Mouse (Mus musculus): Measurements from ENCODE around the gene Kbtbd6.

DNA sequence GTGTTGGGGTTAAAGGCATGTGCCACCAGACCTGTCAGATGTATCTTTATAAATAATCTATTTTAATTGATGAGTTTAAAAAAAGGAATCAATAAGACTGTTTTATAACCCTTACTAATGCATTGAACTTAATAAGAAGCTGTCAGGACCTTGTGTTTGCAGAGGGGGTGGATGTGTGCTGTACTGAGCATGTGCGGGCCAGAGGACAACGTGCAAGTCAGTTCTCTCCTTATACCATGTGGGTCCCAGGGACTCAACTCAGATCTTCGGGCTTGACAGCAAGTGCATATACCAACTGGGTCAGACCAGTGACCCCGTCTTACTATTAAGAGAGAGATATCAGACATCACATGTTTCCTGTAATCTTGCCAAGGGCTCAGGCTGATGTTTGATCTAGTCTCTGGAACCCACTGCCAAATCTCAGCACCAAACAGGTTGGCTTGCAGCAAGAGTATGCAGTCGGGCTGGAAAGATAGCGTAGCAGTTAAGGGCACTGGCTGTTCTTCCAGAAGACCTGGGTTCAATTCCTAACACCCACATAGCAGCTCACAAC, 42.3 kb upstream of the Kbtbd6 start:
- no peak for TF ChIP-seq CTCF (IDR thresholded peaks at IDR 0.05; ENCODE audit: extremely low read depth, insufficient read length, insufficient replicate concordance, low read depth, low read length)
- no peak for TF ChIP-seq POLR2A (IDR thresholded peaks at IDR 0.05; ENCODE audit: low read depth, low read length)

Measured in small intestine, adult 2 months (tissue).